In the genomic region with DNA sequence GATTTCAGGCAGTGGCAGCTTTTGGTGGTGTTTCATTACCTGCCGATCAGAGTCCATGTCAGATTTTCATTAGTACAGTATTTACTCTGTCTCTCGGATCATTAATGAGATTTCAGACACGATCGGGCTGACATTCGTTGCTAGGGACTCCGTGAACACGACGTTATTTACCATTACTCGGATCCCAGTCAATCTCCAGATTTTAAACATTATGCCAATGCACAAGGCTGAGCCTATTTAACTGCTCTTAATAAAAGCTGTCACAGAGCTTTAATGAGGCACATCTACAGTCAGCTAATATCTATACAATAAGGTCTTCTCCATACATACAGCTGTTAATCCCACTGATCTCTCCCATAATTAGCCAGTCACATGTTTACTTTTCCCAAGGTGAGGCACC, we compare ENCODE assay signal across 21 mouse cellular contexts.
DNase-seq lines count a peak whose midpoint lies in the region; ATAC-seq and TF ChIP-seq lines count a peak whose summit lies in the region.
"Had no signal": no experiment of that assay in that cellular context is flagged by ENCODE, and none has a peak within 500 bp of the region (broad histone marks: within the 10 kb centered on the region; RNA-seq: fewer than 3 reads in every experiment).

No protein-coding gene starts in this region.

- H3K27ac ChIP-seq in forebrain, embryonic 11.5 days (ENCODE audit: low read depth, low read length) = no peak overlapping the region
- no peak overlapping the region for H3K27ac ChIP-seq in forebrain, embryonic 10.5 days
- H3K27ac ChIP-seq in midbrain, embryonic 12.5 days (replicated peaks) = no peak overlapping the region
- no peak overlapping the region for H3K27ac ChIP-seq in midbrain, embryonic 10.5 days (replicated peaks)
- no peak overlapping the region for H3K27ac ChIP-seq in forebrain, postnatal 0 days (ENCODE audit: low read depth, low read length)
- no peak overlapping the region for H3K27ac ChIP-seq in midbrain, postnatal 0 days (ENCODE audit: low read depth, low read length)
- H3K27ac ChIP-seq: embryonic facial prominence, embryonic 10.5 days; heart, adult 2 months; heart, embryonic 13.5 days had no signal

- no peaks in the 10 kb centered on the region for H3K9me3 ChIP-seq in forebrain, embryonic 11.5 days (ENCODE audit: control insufficient read depth, low read length)
- H3K9me3 ChIP-seq in forebrain, embryonic 10.5 days = no peaks in the 10 kb centered on the region
- H3K9me3 ChIP-seq in midbrain, embryonic 12.5 days = no peaks in the 10 kb centered on the region
- no peaks in the 10 kb centered on the region for H3K9me3 ChIP-seq in midbrain, embryonic 10.5 days (replicated peaks)
- no peaks in the 10 kb centered on the region for H3K9me3 ChIP-seq in forebrain, postnatal 0 days (ENCODE audit: low read length)
- no peaks in the 10 kb centered on the region for H3K9me3 ChIP-seq in midbrain, postnatal 0 days (ENCODE audit: low read length)
- H3K9me3 ChIP-seq: embryonic facial prominence, embryonic 10.5 days; G1E; heart, embryonic 13.5 days had no signal

- H3K4me2 ChIP-seq in forebrain, embryonic 11.5 days (ENCODE audit: low read depth, low read length, severe bottlenecking) = no peak overlapping the region
- H3K4me2 ChIP-seq in midbrain, embryonic 12.5 days (replicated peaks) = no peak overlapping the region
- peak overlapping the region; percentile 15; the same call in 1 of the 2 replicates for H3K4me2 ChIP-seq in forebrain, postnatal 0 days (ENCODE audit: low read depth)
- no peak overlapping the region for H3K4me2 ChIP-seq in midbrain, postnatal 0 days (ENCODE audit: low read depth, low read length, poor library complexity, severe bottlenecking)
- H3K4me2 ChIP-seq: heart, embryonic 13.5 days had no signal

- intact Hi-C loops in left cerebral cortex, postnatal 10 days (cut with DNase I) = no loop called here

- H3K36me3 ChIP-seq in forebrain, embryonic 11.5 days (ENCODE audit: control insufficient read depth, insufficient read depth, low read length) = no peaks in the 10 kb centered on the region
- H3K36me3 ChIP-seq in forebrain, embryonic 10.5 days (replicated peaks) = no peaks in the 10 kb centered on the region
- H3K36me3 ChIP-seq in midbrain, embryonic 12.5 days = no peaks in the 10 kb centered on the region
- no peaks in the 10 kb centered on the region for H3K36me3 ChIP-seq in midbrain, embryonic 10.5 days
- no peaks in the 10 kb centered on the region for H3K36me3 ChIP-seq in forebrain, postnatal 0 days (ENCODE audit: insufficient read depth)
- H3K36me3 ChIP-seq in midbrain, postnatal 0 days (ENCODE audit: insufficient read depth, low read length) = no peaks in the 10 kb centered on the region
- H3K36me3 ChIP-seq: embryonic facial prominence, embryonic 10.5 days; G1E; heart, embryonic 13.5 days had no signal

- no peak for TF ChIP-seq CTCF in forebrain, postnatal 0 days (IDR thresholded peaks at IDR 0.05; ENCODE audit: low read depth)
- TF ChIP-seq CTCF in midbrain, postnatal 0 days (IDR thresholded peaks at IDR 0.05) = no peak

- DNase-seq in forebrain, embryonic 11.5 days (ENCODE audit: low spot score) = no peak
- DNase-seq in forebrain, embryonic 10.5 days (ENCODE audit: extremely low spot score, low spot score) = no peak
- no peak for DNase-seq in midbrain, embryonic 10.5 days (ENCODE audit: low spot score)
- no peak for DNase-seq in forebrain, postnatal 0 days
- DNase-seq in midbrain, postnatal 0 days (ENCODE audit: low spot score) = peak; percentile 2
- DNase-seq in left cerebral cortex, postnatal 10 days (ENCODE audit: extremely low spot score in 1 of 2, low spot score in 2 of 2) = no peak
- DNase-seq in cerebellum, postnatal 4 days (ENCODE audit: low spot score in 2 of 2) = no peak
- DNase-seq: adrenal gland, postnatal 10 days; B cell, adult 2 months; cerebellum, adult 11-12 months; cerebellum, adult 9-11 months; cerebellum, postnatal 36 days; gastrocnemius, postnatal 14 days; heart, adult 2 months; heart, postnatal 36 days had no signal

- WGBS in forebrain, embryonic 11.5 days = 60% methylated on average over 9 of the region's 9 CpGs
- WGBS in forebrain, embryonic 10.5 days = 84% methylated on average over 9 of the region's 9 CpGs
- WGBS in midbrain, embryonic 12.5 days = 71% methylated on average over 9 of the region's 9 CpGs
- WGBS in midbrain, embryonic 10.5 days = 87% methylated on average over 9 of the region's 9 CpGs
- 21% methylated on average over 9 of the region's 9 CpGs for WGBS in forebrain, postnatal 0 days
- 53% methylated on average over 9 of the region's 9 CpGs for WGBS in midbrain, postnatal 0 days

- peak; percentile 89 for ATAC-seq in forebrain, embryonic 11.5 days (replicated peaks; ENCODE audit: low FRiP score)
- peak; percentile 83 for ATAC-seq in midbrain, embryonic 12.5 days (ENCODE audit: low FRiP score, low read depth)
- ATAC-seq in forebrain, postnatal 0 days = no peak
- no peak for ATAC-seq in midbrain, postnatal 0 days (ENCODE audit: low FRiP score)
- ATAC-seq: CD4-positive, CD25-positive, alpha-beta regulatory T cell, adult 4 months; intestine, embryonic 16.5 days had no signal

- H3K4me3 ChIP-seq in forebrain, embryonic 11.5 days (ENCODE audit: low read depth, low read length) = no peak overlapping the region
- H3K4me3 ChIP-seq in forebrain, embryonic 10.5 days = no peak overlapping the region
- H3K4me3 ChIP-seq in midbrain, embryonic 12.5 days = no peak overlapping the region
- H3K4me3 ChIP-seq in midbrain, embryonic 10.5 days = no peak overlapping the region
- no peak overlapping the region for H3K4me3 ChIP-seq in forebrain, postnatal 0 days (ENCODE audit: low read depth, low read length)
- no peak overlapping the region for H3K4me3 ChIP-seq in midbrain, postnatal 0 days (ENCODE audit: low read depth, low read length)
- H3K4me3 ChIP-seq: embryonic facial prominence, embryonic 10.5 days; heart, adult 2 months; heart, embryonic 13.5 days had no signal

- no peaks in the 10 kb centered on the region for H3K27me3 ChIP-seq in forebrain, embryonic 11.5 days (ENCODE audit: control insufficient read depth, insufficient read depth, low read length)
- no peaks in the 10 kb centered on the region for H3K27me3 ChIP-seq in forebrain, embryonic 10.5 days (ENCODE audit: poor library complexity, severe bottlenecking)
- H3K27me3 ChIP-seq in midbrain, embryonic 12.5 days = no peaks in the 10 kb centered on the region
- no peaks in the 10 kb centered on the region for H3K27me3 ChIP-seq in midbrain, embryonic 10.5 days (ENCODE audit: low read depth, poor library complexity, severe bottlenecking)
- no peaks in the 10 kb centered on the region for H3K27me3 ChIP-seq in forebrain, postnatal 0 days (ENCODE audit: insufficient read depth, low read length)
- H3K27me3 ChIP-seq in midbrain, postnatal 0 days (ENCODE audit: insufficient read depth, low read length) = no peaks in the 10 kb centered on the region
- H3K27me3 ChIP-seq: heart, embryonic 13.5 days had no signal

- no peaks in the 10 kb centered on the region for H3K4me1 ChIP-seq in forebrain, embryonic 11.5 days (replicated peaks; ENCODE audit: control insufficient read depth, insufficient read depth, low read length)
- no peaks in the 10 kb centered on the region for H3K4me1 ChIP-seq in forebrain, embryonic 10.5 days
- H3K4me1 ChIP-seq in midbrain, embryonic 12.5 days = no peaks in the 10 kb centered on the region
- no peaks in the 10 kb centered on the region for H3K4me1 ChIP-seq in midbrain, embryonic 10.5 days
- H3K4me1 ChIP-seq in forebrain, postnatal 0 days (ENCODE audit: insufficient read depth) = no peaks in the 10 kb centered on the region
- H3K4me1 ChIP-seq in midbrain, postnatal 0 days (ENCODE audit: insufficient read depth, low read length) = no peaks in the 10 kb centered on the region
- H3K4me1 ChIP-seq: embryonic facial prominence, embryonic 10.5 days; heart, embryonic 13.5 days had no signal

- H3K9ac ChIP-seq in forebrain, embryonic 11.5 days (ENCODE audit: low read length) = no peak overlapping the region
- no peak overlapping the region for H3K9ac ChIP-seq in midbrain, embryonic 12.5 days (replicated peaks)
- H3K9ac ChIP-seq in forebrain, postnatal 0 days = no peak overlapping the region
- H3K9ac ChIP-seq in midbrain, postnatal 0 days (replicated peaks; ENCODE audit: low read length, poor library complexity, severe bottlenecking) = no peak overlapping the region
- H3K9ac ChIP-seq: heart, embryonic 13.5 days had no signal

Comparison
In these comparisons a context has a peak if more than half of its experiments do, and no peak if none do; other contexts are left out.
1. ATAC-seq: peak in forebrain, embryonic 11.5 days (single experiment) and midbrain, embryonic 12.5 days (single experiment); none in forebrain, postnatal 0 days (single experiment) and midbrain, postnatal 0 days (single experiment).